Mouse (Mus musculus): ENCODE data around the gene Krba1.

Gene Krba1

DNA sequence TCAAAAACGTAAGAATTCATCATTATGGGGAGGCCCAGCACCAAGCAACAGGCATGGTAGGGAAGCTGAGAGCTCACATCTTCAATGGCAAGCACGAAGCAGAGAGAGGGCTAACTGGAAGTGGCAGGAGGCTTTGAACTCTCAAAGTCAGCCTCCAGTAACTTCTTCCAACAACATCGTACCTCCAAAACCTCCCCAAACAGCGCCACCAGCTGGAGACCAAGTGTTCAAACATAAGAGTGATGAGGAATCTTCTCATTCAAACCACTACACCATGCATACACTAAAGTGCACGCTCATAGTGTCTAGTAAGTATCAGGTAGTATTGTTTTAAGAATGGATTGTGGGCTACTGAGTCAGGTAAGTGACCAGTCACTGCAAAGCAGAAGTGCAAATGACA is 28.7 kb downstream of the Krba1 start:
- DNase-seq (ENCODE audit: low spot score in 2 of 2): no peak

DNA sequence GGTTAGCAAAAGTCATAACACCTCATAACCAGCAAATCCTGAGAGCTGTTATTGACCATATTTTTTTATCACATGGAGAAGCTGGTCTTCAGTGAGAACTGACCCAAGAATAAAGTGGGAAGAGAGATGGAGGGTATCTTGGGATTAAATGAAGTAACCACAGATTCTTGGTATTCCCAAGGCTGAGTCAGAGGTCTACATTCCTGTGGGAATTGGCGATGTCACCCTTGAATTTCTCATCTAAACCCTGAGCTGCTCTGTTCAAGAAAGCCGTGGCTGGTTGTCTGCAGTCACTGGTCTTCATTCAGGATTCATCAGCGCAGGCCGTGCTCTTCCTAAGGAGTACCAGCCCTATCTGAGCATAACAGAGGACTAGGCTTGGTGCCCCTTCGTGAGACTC is 31.6 kb downstream of the Krba1 start:
- DNase-seq (ENCODE audit: low spot score in 2 of 2): no peak

DNA sequence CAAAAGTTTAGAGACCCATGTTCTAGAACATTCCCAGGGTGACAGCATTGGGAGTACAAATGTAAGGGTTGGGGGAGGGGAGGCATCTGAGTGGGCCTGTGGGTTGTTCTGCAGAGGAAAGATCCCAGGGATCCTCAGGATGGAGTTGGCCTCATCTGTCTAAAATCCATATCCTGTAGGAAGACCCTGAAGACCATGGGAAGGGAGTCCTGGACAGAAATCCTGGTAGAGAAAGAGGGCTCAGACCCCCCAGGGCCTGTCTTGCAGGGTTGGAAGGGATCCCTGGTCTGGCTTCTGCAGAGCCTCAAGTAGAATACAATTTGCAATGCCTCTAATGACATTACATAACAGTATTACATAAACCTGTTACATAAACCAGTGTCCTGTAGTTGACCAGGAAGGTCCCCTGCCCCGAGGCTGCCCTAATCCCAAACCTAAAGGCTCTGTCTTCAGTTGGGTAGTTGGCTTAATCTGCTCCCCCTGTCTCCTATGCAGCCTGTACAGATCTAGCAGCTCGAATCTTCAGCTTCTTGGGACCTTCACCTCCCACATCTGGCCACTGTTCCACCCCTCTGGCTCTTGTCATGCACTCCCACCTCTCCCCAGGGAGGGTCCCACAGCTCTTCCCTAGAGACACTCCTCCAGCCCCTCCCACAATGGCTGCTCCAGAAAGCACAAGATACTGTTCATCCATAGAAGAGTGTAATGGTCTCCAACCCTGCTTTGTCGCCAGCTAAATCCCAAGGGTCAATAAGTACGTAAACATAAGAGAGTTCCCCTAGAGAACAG is 33.6 kb downstream of the Krba1 start:
- no peak for DNase-seq (ENCODE audit: low spot score in 2 of 2)

DNA sequence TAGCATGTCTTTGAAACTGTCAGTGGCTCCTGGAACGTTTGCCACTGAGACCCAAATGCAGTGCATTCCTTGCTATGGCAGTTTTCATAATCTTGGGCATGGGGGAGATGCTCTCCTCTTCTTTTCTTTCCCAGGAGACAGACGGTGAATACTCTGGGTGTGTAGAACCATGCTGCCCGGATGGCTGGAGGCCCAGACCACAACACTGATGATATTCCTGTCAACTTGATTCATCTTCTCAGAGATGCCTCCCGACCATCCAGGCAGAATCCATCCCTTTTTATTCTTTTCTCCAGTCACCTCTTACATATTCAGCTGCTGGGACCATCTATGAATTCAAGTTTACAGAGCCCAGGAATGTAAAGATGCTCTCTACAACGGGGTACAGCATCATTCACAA is 35.4 kb downstream of the Krba1 start:
- DNase-seq (ENCODE audit: low spot score in 2 of 2): no peak

DNA sequence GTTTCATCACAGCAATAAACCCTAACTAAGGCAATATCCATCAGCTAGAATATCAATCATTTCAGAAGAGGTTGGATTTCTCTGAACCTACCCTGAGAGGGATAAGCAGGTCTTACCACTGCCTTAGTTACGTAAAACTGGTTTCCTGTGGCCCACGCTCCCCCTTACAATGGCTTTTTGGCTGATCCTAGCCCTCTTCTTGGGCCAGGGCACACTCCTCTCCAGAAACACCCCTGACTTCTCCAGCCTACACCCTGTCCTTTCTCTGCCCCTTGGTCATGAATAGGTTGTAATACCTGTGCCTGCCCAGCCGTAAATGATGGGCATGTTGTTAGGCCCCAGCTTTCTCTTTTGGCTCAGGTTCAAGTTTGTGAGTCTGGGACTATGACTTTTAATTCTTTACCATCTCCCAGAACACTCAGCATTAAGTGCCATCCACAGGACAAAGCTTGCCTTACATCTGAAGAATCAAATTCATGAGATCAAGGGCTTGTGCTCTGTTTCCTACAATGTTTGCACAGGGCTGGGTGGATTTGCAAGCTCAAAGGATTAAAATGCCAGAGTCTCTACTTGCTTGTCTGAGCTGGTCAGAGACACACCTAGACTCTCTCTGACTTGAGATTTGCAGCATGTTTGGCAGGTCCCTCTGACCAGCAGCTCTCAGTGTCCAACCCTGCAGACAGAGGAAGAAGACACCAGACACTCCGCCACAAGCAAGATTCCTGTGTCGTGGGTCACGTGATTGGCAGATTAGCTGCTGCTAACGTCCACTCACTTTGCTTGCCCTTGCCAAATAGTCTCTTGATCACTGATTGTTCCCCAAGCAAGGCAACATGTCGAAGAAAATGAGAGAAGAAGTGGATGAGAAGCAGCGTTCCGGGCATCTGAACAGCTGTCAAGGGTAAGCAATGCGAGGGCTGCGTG is 37.8 kb downstream of the Krba1 start:
- DNase-seq (ENCODE audit: low spot score in 2 of 2): no peak

DNA sequence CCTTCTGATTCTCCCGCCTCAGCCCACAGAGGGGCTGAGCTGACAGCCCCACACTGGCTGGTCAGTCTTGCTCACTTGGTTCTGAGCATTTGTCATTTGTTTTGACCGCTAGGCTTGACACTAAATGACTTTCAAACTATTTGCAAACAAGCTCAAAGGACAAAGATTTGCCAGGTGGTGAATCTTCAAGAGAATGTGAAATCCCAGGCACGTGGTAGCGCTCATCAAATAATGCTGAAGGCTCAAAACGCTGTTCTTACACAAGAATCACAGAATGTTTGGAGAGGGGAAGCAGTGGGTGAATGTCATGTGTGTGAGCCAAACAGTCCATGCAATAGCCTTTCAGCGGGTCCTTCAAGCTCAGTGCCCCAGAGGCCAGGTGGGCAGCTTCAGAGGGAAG is 39.3 kb downstream of the Krba1 start:
- DNase-seq (ENCODE audit: low spot score in 2 of 2): no peak

DNA sequence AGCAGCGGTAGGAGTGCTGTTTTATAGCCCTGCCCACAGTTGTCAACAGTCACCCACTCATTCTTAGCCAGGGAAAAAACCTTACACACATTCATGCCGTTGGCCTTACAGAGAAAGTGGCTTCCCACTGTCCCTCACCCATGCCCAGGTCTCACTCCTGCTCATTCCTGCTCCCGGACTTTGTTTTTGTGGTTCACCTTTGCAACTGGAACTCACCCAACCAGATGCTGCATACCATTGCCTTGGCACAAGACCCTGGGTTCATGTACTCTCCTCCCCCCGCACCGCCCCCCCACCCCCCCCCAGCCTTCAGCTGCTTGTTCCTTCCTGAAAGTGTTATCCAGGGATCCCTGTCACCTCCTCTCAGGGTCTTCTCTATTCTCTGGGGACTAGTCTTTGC is 39.7 kb downstream of the Krba1 start:
- DNase-seq (ENCODE audit: low spot score in 2 of 2): no peak

DNA sequence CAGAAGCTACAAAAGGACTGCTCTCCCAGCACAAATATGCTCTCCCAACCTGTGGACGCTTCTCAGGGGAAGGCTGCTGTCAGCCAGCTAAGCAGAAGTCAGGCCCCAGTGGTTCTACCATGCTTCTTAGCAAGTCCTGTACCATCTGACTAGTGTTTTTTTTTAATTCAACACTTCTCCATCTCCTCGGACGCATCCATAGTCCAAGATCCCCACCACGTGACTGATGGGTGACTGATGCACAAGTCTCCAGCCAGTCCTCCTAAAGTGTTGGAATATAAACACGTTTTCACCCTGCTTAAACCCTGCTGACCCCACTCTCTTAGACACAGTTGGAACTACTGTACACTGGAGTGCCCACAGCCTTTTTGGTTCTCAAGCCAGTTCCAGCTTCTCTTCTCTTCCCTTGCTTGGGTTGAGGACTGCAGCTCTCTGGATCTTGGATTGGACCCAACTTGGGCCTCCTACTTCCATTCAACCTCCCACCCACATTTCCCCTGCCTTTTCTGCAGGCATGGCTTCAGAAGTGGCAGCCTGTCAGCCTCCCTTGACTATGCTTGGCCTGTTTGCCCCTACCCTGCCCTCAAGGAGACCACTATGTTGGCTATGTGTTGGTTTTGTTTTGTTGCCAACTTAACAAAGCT is 40.4 kb downstream of the Krba1 start:
- no peak for DNase-seq (ENCODE audit: low spot score in 2 of 2)

DNA sequence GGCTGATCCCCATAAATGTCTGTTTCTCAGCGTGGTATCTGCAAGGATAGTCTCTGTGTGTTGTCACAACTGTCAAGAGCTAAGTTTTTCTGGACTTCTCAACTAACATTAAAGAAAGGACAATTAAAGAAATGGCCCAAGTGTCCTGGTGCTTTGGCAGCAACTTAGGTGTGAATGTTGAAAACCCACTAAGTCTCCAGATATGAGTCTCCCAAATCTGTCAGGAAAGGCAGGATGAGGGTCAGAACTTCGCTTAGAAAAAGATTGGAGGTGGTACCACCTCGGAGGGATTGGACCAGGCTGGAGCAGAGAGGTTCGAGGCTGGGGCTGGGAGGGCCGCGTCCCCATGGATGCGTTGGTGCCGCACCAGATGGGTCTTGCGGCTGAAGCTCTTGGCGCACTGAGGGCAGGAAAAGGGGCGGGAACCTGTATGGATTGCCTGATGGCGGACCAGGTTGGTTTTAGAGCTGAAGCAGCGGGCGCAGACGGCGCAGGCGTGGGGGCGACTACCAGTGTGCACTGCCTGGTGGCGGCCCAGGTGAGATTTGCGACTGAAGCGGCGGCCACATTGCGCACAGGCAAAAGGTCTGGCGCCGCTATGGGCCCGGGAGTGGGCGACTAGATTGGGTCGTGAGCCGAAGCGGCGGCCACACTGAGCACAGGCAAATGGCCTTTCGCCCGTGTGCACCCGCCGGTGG is 42.4 kb downstream of the Krba1 start:
- DNase-seq (ENCODE audit: low spot score in 2 of 2): no peak

DNA sequence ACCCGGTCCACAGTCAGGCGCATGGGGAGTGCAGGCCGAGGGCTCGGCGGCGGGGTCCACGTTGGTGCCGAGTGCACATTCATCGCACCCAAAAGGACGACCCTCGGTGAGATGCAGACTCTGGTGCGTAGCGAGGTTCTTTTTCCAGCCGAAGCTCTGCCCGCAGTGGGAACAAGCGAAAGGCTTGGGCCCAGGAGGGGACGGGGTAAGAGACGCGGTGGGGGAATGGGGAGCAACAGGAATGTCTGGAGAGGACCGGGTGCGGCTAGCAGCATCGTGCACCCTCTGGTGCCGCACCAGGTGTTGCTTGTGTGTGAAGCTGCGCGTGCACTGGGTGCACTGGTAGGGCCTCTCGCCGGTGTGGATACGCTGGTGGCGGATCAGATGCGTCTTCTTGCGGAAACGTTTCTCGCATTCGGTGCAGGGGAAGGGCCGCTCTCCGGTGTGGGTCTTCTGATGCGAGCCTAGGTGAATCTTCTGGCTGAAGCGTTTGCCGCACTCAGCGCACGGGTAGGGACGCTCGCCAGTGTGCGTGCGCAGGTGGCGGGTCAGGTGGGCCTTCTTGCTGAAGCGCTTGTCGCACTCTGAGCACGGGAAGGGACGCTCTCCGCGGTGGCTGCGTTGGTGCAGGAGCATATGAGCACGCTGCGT is 43.2 kb downstream of the Krba1 start:
- no peak for DNase-seq (ENCODE audit: low spot score in 2 of 2)

DNA sequence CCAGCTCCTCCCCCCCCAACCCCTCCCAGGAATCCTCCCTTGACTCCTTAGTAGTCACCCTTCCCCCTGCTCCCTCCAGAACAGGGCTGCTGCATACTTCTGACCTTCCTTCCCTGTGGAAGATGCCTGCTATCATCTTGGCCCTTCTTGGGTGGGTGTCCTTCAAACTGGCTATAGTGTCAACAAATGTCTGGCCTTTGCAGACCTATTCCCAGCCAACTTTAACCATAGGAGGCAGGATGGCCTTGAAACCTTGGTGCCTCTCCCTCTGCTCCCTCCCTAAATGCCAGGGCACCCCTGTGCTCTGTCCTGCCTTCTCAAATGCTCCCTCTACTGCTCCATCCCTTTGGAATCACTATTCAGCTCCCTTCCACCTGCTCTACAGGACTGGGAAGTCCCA is 44.3 kb downstream of the Krba1 start:
- DNase-seq (ENCODE audit: low spot score in 2 of 2): no peak

DNA sequence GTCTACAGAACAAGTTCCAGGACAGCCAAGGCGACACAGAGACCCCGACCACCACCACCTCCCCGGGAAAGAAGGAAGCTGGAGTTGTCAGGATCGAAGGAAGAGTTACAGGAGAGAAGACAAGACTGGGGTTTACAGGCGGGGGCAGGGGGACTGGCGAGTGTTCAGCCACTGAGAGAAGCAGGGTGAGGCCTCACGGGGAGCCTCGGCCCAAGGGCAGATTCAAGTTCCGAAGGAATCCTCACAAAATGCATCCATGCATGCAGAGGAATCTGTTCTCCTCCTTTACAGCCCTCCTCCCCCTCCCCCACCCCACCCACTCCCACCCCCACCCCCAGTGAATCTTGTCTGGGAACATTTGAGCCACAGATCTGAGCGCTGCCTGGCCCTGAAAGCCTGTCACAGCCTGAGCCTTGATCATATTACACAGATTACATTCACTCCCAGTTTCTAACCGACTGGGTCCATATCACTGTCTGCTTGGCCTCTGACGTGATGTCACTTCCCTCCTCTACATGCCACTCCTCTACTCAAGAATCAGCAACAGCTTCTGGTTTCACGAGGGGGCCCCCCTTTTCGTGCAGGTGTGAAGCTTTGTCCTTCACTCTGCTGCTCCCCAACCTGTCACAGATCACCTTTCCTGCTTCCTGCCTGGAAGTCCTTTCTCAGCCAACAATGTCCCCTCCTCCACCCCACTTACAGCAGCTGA is 45.1 kb downstream of the Krba1 start:
- no peak for DNase-seq (ENCODE audit: low spot score in 2 of 2)

DNA sequence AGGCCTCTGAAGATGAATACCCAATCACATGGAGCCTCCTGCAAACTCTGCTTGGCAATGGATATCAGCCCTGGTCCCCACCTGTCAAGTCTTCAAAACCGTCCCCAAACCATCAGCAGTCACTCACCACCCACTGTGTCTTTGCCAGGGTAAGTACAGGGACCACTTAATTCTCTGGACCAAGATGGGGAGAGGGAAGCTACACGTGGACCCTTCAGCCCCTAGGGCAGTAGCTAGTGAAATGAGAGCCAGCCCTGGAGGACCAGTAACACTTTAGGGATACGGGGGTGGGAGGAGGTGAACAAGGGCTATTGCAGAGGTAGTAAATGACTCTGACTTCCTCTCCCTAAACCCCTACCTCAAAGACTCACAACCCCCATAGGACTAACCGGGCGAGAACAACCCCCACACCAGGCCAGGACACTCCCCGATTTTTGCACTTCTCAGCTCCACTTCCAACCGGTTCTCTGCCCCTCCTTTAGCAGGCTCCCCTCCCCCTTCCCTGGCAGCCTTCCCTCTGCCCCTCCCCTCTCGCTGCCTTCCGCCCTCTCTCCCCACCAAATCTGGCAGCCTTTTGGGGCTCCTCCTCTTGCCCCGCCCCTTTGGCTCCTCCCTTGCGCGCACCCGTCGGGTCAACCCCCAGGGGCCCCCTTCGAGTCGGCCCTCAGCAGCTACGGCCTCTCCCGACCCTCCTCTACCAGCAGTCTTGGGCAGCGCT is 48.4 kb downstream of the Krba1 start:
- DNase-seq (ENCODE audit: low spot score in 2 of 2): peak; percentile 82 to 85

DNA sequence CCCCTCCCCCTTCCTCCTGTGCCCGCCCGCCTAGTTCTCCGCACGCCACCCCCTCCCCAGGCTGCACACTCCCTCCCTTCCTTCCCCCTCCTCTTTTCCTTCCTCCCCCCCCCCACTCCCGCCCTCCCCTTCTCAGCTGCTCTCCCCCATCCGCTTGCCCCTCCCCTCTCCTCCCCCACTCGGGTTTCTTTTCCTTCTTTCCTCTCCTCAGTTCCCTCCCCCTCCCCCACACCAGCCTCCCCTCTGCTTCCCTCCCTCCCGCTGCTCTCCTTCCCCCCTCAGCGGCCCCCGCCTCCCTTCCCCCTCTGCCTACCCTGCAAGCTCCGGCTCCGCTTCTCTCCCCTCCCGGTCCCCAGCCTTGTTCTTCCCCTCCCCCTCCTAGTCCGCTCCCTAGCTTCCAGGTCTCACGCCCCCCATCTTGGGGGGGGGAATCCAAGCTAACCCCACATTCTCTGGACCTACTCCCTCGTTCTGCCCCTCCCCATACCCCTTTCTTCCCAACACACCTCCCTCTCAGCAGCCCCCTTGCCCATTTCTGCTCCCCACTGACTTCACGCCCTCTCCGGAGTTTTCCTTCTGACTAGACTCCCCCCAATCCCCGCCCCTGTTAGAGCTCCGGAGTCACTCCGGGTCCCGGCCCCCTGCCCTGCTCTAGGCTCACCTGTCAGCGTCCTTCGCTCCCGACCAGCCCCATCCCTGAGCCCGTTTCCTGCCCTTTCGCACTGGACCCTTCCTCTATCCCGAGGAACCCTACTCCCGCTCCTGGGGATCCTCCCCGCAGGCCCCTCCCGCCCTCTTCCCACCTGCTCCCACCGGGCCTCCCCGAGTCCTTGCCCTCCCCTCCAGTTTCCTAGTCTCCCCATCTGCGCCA is 49.2 kb downstream of the Krba1 start:
- peak; percentile 57 to 70 for DNase-seq (ENCODE audit: low spot score in 2 of 2)

DNA sequence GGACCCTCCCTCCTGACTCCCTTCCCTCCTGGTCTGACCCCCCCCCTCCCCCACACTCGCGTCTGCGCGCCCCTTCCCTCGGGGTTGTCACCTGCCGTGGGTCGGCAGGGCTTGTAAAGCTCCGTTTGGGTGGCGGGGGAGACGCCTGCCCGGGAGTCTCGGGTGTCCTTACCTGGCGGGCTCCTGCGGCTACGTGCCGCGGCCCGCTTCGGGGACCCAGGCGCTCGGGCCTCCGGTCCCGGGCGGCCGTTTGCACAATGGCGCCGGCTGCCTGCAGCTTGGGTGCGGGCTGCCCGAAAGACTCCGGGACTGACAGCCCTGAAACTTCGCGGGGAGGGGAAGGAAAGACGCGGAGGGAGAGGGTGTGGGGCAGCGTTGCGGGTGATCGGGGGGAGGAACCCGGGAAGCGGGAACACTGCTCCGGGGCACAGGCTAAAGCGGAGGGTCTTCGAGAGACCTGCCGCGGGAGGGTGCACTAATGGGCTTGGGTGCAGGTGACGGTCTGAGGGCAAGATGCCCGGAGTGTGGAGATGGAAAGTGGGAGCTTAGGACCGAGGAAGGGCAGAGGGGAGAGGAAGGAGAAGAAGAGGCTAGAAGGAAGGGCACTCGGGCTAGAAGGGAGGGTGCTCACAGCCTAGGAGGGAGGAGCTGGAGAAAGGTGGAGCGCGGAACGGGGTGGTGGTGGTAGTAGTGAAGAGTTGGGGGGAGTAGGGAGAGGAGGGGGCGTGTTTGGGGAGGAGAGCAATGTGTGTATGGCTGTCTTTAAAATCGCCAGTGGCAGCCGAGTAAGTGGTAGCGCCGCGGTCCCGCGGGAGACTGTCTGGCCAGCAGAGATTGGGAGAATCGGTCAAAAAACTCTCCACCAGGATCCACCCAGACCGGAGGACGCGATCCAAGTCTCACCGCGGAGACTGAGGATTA is 50.1 kb downstream of the Krba1 start, which contains the start of gene Zfp467:
Zfp467 (minus strand) TSS at position 645 of the 921 bp plus-strand sequence.
- no peak for DNase-seq (ENCODE audit: low spot score in 2 of 2)

DNA sequence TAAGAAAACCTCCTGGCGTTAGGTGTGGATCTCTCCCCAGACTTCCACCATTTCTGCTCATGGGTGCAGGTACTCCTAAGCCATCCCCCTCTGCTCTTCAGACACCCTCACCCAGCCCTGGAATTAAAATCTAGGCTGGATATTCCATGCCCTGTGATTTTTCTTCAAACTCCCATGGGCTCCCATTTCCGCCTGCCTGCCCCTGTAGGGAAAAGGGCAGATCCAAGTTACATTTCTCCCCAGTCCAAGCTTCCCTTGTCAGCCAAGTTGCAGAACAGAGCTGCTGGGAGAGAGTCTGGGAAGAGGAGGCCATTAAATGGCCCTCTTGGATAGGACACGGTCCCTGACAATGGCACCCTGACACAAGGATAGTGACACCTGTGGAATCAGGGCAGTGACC is 50.9 kb downstream of the Krba1 start:
- DNase-seq (ENCODE audit: low spot score in 2 of 2): no peak

DNA sequence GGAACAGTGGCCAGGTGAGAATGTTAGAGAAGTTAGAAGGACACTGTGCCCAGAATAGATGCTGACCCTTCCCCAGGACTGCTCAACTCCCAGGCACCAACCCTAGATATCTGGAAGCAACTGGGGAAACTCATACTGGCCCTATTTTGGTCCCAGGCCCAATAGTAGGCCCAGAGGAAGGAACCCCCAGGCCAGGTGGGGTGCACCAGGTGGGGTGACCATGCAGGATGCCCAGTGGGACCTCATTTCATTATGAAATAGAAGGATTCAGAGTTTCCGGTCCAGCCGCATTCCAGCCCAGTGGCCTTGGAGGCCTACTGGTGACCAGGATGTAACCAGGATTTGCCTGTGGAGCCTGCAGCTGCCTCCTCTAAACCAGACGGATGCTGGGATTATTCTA is 51.5 kb downstream of the Krba1 start:
- DNase-seq (ENCODE audit: low spot score in 2 of 2): no peak

DNA sequence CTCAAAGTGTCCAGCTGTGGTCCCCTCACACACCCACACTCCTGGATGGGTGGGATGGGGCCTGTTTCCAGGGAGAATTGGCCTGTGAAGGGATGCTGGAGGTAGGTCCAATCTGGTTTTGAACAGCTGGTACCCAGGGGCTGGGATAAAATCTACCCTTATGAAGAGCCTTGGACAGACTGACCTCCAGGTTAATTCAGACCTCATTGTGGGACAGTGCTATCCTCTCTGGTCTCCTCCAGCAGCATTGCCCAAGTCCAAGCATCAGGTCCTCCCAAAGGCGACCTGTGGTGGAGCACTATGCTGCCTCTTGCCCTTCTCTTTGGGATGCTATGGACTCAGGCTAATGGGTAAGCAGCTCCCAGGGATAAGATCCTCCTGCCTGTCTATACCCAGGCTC is 52.5 kb downstream of the Krba1 start, which contains the start of gene Sspo:
Sspo (plus strand) TSS at position 301 of the 400 bp plus-strand sequence.
- DNase-seq (ENCODE audit: low spot score in 2 of 2): no peak

Data from spleen, postnatal 4 days (tissue).